Mouse (Mus musculus): ENCODE results near the gene Galnt2.

- no peak for TF ChIP-seq EP300 (IDR thresholded peaks at IDR 0.05)
- no peak for TF ChIP-seq CTCF (IDR thresholded peaks at IDR 0.05)
Observed at GRCm38 (mm10) chr8:124264671-124265070, 33.5 kb downstream of the Galnt2 start.
